Mouse (Mus musculus) adrenal gland, postnatal 14 days (tissue): Measurements from ENCODE around the gene Snx32. TPM values are rescaled to one million over a fixed set of nuclear protein-coding genes. Genes with fewer than 3 reads are reported as not detected.

ENCODE experiments used
- DNase-seq: peaks from one replicate; pipeline ENCODE4 v3.0.0; 2021; ENCODE audit warnings: mixed read lengths
- total RNA-seq: library from RNA; stranded (reverse); gene quantifications from 2 replicates; pipeline ENCODE4 v1.2.3, GENCODE M21; 2021

Snx32 gene
- total RNA-seq, 1 experiment from 2014 or later = 10.4 TPM

- peak; percentile 1 for DNase-seq
These were observed 26.7 kb downstream of the Snx32 start for GRCm38 (mm10) chr19:5483386-5484359.

DNA sequence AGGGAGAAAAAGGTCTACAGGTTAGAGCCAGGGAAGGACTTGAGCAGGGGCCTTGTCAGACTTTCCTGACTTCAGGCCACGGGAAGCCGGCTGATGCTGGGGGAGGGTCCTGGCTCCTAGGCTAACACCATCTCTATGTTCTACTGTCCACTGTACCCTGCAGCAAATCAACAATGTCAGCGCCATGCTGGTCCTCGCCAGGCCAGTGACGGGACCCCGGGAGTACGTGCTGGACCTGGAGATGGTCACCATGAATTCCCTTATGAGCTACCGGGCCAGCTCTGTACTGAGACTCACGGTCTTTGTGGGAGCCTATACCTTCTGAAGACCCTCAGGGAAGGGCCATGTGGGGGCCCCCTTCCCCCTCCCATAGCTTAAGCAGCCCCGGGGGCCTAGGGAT, 28.9 kb downstream of the Snx32 start:
- DNase-seq = no peak

DNA sequence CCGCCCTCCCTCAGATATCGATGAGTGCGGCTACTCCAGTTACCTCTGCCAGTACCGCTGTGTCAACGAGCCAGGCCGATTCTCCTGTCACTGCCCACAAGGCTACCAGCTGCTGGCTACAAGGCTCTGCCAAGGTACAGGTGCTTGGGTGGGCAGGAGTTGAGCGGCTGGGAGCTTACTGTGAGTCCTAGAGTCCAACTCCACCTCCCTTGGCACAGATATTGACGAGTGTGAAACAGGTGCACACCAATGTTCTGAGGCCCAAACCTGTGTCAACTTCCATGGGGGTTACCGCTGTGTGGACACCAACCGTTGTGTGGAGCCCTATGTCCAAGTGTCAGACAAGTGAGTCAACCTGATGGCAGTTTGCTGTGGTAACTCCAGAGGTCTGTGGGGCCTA, 30.3 kb downstream of the Snx32 start:
- no peak for DNase-seq

- DNase-seq = peak; percentile 70
These were observed 32.6 kb downstream of the Snx32 start for GRCm38 (mm10) chr19:5477668-5478300.

- DNase-seq = peak; percentile 60
These were observed 33.2 kb downstream of the Snx32 start for GRCm38 (mm10) chr19:5477004-5477667.

- DNase-seq = peak; percentile 45
These were observed 35.1 kb downstream of the Snx32 start for GRCm38 (mm10) chr19:5475069-5475714.

- peak; percentile 77 for DNase-seq
These were observed 35.9 kb downstream of the Snx32 start for GRCm38 (mm10) chr19:5474281-5475068.

DNA sequence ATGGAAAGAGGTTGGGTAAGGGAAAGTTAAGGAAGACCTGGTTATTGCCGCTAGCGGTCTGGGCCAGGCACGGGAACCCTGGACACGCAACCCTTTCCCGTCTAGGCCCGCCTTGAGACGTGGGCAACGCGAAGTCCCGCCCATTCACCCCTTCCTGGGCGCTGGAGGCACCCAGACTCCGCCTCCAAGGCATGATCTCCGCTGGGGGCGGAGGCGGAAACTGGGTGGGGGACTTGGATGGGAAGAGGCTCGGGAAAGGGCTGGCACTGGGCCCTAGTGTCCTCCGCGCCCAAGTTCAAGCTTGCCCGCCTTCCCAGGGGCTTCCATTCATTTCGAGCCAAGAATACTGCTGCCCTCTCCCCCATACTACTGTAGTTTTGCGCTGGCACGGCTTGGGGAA, 36.6 kb downstream of the Snx32 start, which contains the start of gene Efemp2:
Efemp2 (plus strand) TSS at position 235 of the 400 bp plus-strand sequence.
- DNase-seq = peak; percentile 92

- DNase-seq = no peak
These were observed 37.5 kb downstream of the Snx32 start for GRCm38 (mm10) chr19:5472857-5473256.

GRCm38 (mm10) chr19:5471846-5472245, 38.5 kb downstream of the Snx32 start:
- no peak for DNase-seq

DNA sequence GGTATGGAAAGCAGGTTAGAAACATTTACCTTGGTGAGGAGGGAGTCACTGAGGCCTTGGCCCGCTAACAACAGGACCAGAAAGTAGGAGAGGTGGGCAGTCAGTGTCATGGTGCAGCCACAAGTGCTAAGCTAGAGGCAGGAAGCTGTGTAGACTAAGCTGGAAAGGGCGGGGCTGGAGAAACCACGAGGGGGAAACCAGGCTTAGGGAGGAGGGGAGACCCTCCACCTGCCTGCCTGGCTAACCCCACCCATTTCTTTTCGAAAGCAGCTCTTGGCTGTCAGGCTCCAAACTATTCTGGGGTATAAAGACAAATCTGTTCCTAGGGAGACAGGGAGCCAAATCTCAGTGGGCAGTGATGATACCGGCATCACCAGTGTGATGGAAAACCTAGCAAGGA, 42.0 kb downstream of the Snx32 start, which contains the start of gene Ctsw:
Ctsw (minus strand) TSS at position 134 of the 400 bp plus-strand sequence.
- DNase-seq = no peak

GRCm38 (mm10) chr19:5466916-5467500, 43.3 kb downstream of the Snx32 start:
- DNase-seq = no peak

- no peak for DNase-seq
These were observed 45.3 kb downstream of the Snx32 start for GRCm38 (mm10) chr19:5465037-5465436.

DNA sequence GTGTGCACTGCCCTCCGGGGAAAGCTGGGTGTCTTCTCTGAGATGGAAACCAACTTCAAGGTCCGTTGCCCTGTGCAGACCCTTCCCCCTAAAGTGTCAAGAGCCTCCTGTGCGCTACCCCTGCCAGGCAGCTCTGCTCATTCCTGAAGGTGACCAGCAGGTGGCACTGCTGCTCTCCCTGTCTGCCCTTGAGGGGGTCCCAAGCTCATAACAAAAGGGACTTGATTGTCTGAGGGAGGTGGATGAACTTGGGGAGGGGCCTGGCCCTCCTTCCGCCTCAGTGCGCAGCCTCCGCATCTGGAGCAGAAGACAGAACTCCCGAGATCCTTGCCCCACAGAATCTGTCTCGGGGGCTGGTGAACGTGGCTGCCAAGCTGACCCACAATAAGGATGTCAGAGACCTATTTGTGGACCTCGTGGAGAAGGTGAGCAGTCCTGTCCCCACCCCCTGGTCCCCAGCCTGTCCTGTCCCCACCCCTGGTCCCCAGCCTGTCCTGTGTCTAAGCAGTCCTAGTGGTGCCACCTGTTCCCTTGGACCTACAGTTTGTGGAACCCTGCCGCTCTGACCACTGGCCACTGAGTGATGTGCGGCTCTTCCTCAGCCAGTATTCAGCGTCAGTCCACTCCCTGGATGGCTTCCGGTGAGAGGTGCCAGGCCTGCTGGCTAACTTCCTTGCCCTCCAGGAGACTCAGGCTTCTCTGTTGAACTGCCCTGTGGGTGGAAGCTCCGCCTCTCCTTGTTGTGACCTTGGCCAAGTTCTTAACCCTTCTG, 46.4 kb downstream of the Snx32 start:
- peak; percentile 65 for DNase-seq

DNA sequence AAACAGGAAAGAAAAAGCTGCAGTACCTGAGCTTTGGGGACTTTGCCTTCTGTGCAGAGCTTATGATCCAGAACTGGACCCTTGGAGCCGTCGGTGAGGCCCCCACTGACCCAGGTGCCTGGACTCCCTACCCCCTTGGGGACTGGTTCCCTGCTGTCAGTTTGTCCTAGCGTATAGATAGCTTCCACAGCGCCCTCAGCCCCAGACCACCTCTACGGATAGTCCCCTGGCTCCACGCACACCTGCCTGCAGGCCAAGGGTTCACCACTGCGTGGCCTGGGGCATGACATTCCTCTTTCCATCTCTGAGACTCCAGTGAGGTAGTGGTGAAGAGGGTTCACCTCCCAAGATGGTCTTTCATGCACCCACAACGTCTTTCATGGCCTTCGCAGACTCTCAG, 47.1 kb downstream of the Snx32 start:
- no peak for DNase-seq

DNA sequence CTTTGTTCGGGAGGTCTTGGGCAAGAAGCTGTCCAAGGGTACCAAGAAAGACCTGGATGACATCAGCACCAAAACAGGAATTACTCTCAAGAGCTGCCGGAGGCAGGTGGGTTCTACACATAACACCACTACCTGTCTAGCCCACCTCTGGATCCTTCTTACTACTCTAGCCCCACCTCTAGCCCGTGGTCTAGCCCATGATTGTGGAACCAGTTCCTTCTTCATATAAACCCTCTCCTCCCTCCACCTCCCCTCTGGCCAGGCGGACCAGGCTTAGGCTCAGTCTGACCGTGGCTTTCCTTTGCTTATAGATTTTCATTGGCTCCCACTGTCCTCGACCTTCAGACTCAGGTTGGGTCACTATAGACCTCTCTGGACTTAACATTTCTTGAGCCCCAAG, 48.9 kb downstream of the Snx32 start:
- no peak for DNase-seq

DNA sequence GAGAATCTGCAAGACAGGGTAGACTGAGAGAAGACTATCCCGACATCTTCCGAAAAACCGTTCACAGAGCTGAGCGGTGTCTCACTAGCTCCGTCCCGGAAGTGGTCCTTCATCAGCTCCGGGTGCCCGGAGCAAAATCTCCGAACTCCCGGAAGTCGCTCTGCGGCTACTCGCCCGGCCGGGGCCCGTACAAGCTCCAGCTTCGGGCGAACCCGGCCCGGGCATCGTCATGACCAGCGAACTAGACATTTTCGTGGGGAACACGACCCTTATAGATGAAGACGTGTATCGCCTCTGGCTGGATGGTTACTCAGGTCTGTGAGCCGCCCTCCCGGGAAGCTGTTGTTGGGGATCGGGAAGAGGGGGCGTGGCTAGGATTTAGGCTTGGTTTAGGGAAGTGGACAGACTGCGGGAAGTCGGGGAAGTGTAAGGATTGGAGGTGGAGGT, 49.9 kb downstream of the Snx32 start, which contains the start of gene Fibp:
Fibp (plus strand) TSS at position 151 of the 447 bp plus-strand sequence.
- DNase-seq = peak; percentile 94

DNA sequence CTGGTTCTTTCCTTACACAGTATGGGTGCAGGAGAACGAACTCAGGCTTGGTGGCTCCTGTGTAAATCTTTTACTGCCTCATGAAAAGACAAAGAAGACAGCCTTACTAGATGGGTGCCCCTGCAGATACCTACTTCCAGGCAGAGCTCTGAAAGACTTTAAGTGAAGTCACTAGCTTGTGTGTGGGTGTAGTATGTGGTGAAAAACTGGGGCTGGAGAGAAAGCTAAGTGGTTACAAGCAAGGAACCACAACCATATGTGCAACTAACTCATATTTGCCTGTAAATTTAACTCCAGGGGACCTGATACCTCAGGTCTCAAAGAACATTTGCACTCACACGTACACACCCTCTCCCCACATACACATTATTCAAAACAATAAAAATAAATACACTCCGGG, 50.4 kb downstream of the Snx32 start:
- no peak for DNase-seq

DNA sequence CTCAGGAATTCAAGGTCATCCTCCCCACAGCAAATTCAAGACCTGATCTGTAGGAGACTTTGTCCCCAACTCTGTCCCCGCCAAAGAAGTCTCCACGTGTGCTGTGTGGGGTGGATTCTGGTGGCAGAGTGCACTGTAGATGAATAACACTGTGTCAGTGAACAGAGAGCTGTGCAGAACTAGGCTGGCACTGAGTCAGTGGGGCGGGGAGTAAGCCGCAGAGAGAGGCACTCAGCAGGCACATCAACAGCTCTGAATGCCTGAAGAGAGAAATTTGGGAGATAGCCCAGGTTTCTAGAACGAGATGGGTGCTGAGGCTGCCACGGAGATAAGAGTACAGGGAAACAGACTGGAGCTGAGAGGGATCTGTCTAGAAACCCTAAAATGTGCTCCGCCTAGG, 51.3 kb downstream of the Snx32 start:
- DNase-seq = no peak
